Mouse (Mus musculus) forebrain, embryonic 12.5 days (tissue): Measurements from ENCODE around the gene Klhl36. TPM values are rescaled to one million over a fixed set of nuclear protein-coding genes. Genes with fewer than 3 reads are reported as not detected.

Experiments
- ATAC-seq: fragments of 200-750 bp; cut with Nextera tagmentation; 2 replicates; pipeline ENCODE4 v1.8.0; 2017; ENCODE audit warnings: moderate TSS enrichment; ENCODE audit not compliant: low FRiP score
- H3K27ac ChIP-seq: fragments of 300-500 bp; sonication (generic); 2 replicates; pipeline ENCODE4 v1.5.1; 2016; ENCODE audit warnings: mild to moderate bottlenecking
- H3K27me3 ChIP-seq: fragments of 300-500 bp; sonication (generic); 2 replicates; pipeline ENCODE4 v1.6.1; 2016; ENCODE audit warnings: mild to moderate bottlenecking
- H3K36me3 ChIP-seq: fragments of 300-500 bp; sonication (generic); replicated peaks from 2 replicates; pipeline ENCODE4 v1.6.1; 2016; ENCODE audit warnings: mild to moderate bottlenecking
- H3K4me1 ChIP-seq: fragments of 300-500 bp; sonication (generic); 2 replicates; pipeline ENCODE4 v1.6.1; 2016
- H3K4me2 ChIP-seq: fragments of 300-500 bp; sonication (generic); 2 replicates; pipeline ENCODE4 v1.6.1; 2016; ENCODE audit warnings: mild to moderate bottlenecking, moderate library complexity
- H3K4me3 ChIP-seq: fragments of 300-500 bp; sonication (generic); replicated peaks from 2 replicates; pipeline ENCODE4 v1.5.1; 2016; ENCODE audit warnings: mild to moderate bottlenecking
- H3K9ac ChIP-seq: fragments of 300-500 bp; sonication (generic); 2 replicates; pipeline ENCODE4 v1.6.1; 2016; ENCODE audit warnings: mild to moderate bottlenecking
- H3K9me3 ChIP-seq: fragments of 300-500 bp; sonication (generic); 2 replicates; pipeline ENCODE4 v1.6.1; 2016
- WGBS: fragments of 180-500 bp; shearing (Covaris S2); methylation state at CpG from one replicate; pipeline ENCODE4 v1.1.7; 2016; 5-methylcytosine and 5-hydroxymethylcytosine counted together
- polyA plus RNA-seq: library from polyadenylated mRNA; unstranded; fragments of >200 nt; fragmentation: Nextera tagmentation; extraction: Ambion mirVana; gene quantifications from 2 replicates; pipeline ENCODE4 v1.2.1, GENCODE M21; 2016

The Klhl36 gene
- 9.9 and 10.9 TPM in 2 replicates for polyA plus RNA-seq

- Histone ChIP-seq H3K27ac (no peak within 1 kb of the TSS), H3K27me3 (peaks cover 12% of the 10 kb centered on the region; the same call in 1 of the 2 replicates), H3K36me3 (no peaks in the 10 kb centered on the region), H3K4me1 (peaks cover 17% of the 10 kb centered on the region), H3K4me2 (peak within 1 kb of the TSS; percentile 87), H3K4me3 (peak within 1 kb of the TSS; percentile 73), H3K9ac (peak within 1 kb of the TSS; percentile 81), H3K9me3 (no peaks in the 10 kb centered on the region)
- WGBS = 2% methylated on average over 35 of the region's 35 CpGs
- peak; percentile 96 for ATAC-seq
These were observed at the start of gene Klhl36 for GRCm38 (mm10) chr8:119861706-119862389. Gene Klhl36, plus strand, starts transcription at chr8:119862266.

GRCm38 (mm10) chr8:119812650-119813431 is 49.2 kb upstream of the Klhl36 start:
- 81% methylated on average over 12 of the region's 12 CpGs for WGBS

GRCm38 (mm10) chr8:119816219-119816618 is 45.8 kb upstream of the Klhl36 start:
- H3K4me1 ChIP-seq = peaks cover 37% of the 10 kb centered on the region
- ATAC-seq = no peak
- no peak overlapping the region for H3K4me2 ChIP-seq
- no peak overlapping the region for H3K4me3 ChIP-seq
- H3K9me3 ChIP-seq = no peaks in the 10 kb centered on the region
- no peak overlapping the region for H3K9ac ChIP-seq
- peaks cover 16% of the 10 kb centered on the region for H3K36me3 ChIP-seq
- H3K27me3 ChIP-seq = no peaks in the 10 kb centered on the region
- no peak overlapping the region for H3K27ac ChIP-seq
- WGBS = 77% methylated on average over 6 of the region's 6 CpGs

More at GRCm38 (mm10) chr8:119812650-119813431, 49.2 kb upstream of the Klhl36 start:
- no peak overlapping the region for H3K27ac ChIP-seq
- no peaks in the 10 kb centered on the region for H3K9me3 ChIP-seq
- no peak overlapping the region for H3K4me2 ChIP-seq
- H3K4me1 ChIP-seq = peaks cover 51% of the 10 kb centered on the region
- peaks cover 9% of the 10 kb centered on the region for H3K36me3 ChIP-seq
- no peaks in the 10 kb centered on the region for H3K27me3 ChIP-seq
- no peak overlapping the region for H3K4me3 ChIP-seq
- H3K9ac ChIP-seq = no peak overlapping the region
- ATAC-seq = no peak

- Histone ChIP-seq H3K4me3 (no peak overlapping the region), H3K9ac (no peak overlapping the region), H3K4me1 (peaks cover 31% of the 10 kb centered on the region), H3K27ac (no peak overlapping the region), H3K9me3 (no peaks in the 10 kb centered on the region), H3K36me3 (peaks cover 27% of the 10 kb centered on the region), H3K27me3 (no peaks in the 10 kb centered on the region), H3K4me2 (no peak overlapping the region)
- no peak for ATAC-seq
- 39% methylated on average over 12 of the region's 12 CpGs for WGBS
These were observed 44.6 kb upstream of the Klhl36 start for GRCm38 (mm10) chr8:119817446-119817845.

GRCm38 (mm10) chr8:119819316-119819715 is 42.8 kb upstream of the Klhl36 start:
- H3K27me3 ChIP-seq = no peaks in the 10 kb centered on the region
- H3K9ac ChIP-seq = no peak overlapping the region
- no peak overlapping the region for H3K4me3 ChIP-seq
- H3K4me2 ChIP-seq = no peak overlapping the region
- no peaks in the 10 kb centered on the region for H3K9me3 ChIP-seq
- peaks cover 22% of the 10 kb centered on the region for H3K4me1 ChIP-seq
- 67% methylated on average over 7 of the region's 7 CpGs for WGBS
- H3K36me3 ChIP-seq = peaks cover 29% of the 10 kb centered on the region
- H3K27ac ChIP-seq = no peak overlapping the region
- no peak for ATAC-seq

- Histone ChIP-seq H3K4me2 (no peak overlapping the region), H3K9me3 (no peaks in the 10 kb centered on the region), H3K4me3 (no peak overlapping the region), H3K27me3 (no peaks in the 10 kb centered on the region), H3K27ac (no peak overlapping the region), H3K36me3 (peaks cover 29% of the 10 kb centered on the region), H3K4me1 (peaks cover 27% of the 10 kb centered on the region), H3K9ac (no peak overlapping the region)
- 92% methylated on average over 8 of the region's 8 CpGs for WGBS
- ATAC-seq = no peak
These were observed 42.1 kb upstream of the Klhl36 start for GRCm38 (mm10) chr8:119819976-119820375.

GRCm38 (mm10) chr8:119821691-119822090 is 40.4 kb upstream of the Klhl36 start:
- ATAC-seq = no peak
- no peak overlapping the region for H3K4me3 ChIP-seq
- peaks cover 34% of the 10 kb centered on the region for H3K4me1 ChIP-seq
- WGBS = 93% methylated on average over 6 of the region's 6 CpGs
- no peaks in the 10 kb centered on the region for H3K9me3 ChIP-seq
- H3K27ac ChIP-seq = no peak overlapping the region
- no peaks in the 10 kb centered on the region for H3K27me3 ChIP-seq
- H3K36me3 ChIP-seq = peaks cover 29% of the 10 kb centered on the region
- H3K4me2 ChIP-seq = no peak overlapping the region
- no peak overlapping the region for H3K9ac ChIP-seq

GRCm38 (mm10) chr8:119823278-119823677 is 38.8 kb upstream of the Klhl36 start:
- Histone ChIP-seq H3K27me3 (no peaks in the 10 kb centered on the region), H3K4me2 (no peak overlapping the region), H3K9ac (no peak overlapping the region), H3K9me3 (no peaks in the 10 kb centered on the region), H3K4me3 (no peak overlapping the region), H3K4me1 (peaks cover 38% of the 10 kb centered on the region), H3K27ac (no peak overlapping the region), H3K36me3 (peaks cover 29% of the 10 kb centered on the region)
- no peak for ATAC-seq
- 94% methylated on average over 9 of the region's 9 CpGs for WGBS

- H3K36me3 ChIP-seq = peaks cover 29% of the 10 kb centered on the region
- 56% methylated on average over 4 of the region's 4 CpGs for WGBS
- no peak overlapping the region for H3K4me3 ChIP-seq
- H3K4me1 ChIP-seq = peaks cover 46% of the 10 kb centered on the region
- no peaks in the 10 kb centered on the region for H3K27me3 ChIP-seq
- H3K27ac ChIP-seq = no peak overlapping the region
- ATAC-seq = no peak
- H3K9ac ChIP-seq = no peak overlapping the region
- no peak overlapping the region for H3K4me2 ChIP-seq
- no peaks in the 10 kb centered on the region for H3K9me3 ChIP-seq
These were observed 38.0 kb upstream of the Klhl36 start for GRCm38 (mm10) chr8:119824100-119824499.

- no peaks in the 10 kb centered on the region for H3K27me3 ChIP-seq
- peaks cover 26% of the 10 kb centered on the region for H3K36me3 ChIP-seq
- H3K27ac ChIP-seq = no peak overlapping the region
- no peak overlapping the region for H3K4me2 ChIP-seq
- WGBS = 87% methylated on average over 11 of the region's 11 CpGs
- H3K9ac ChIP-seq = no peak overlapping the region
- ATAC-seq = no peak
- H3K4me1 ChIP-seq = peaks cover 51% of the 10 kb centered on the region
- H3K9me3 ChIP-seq = no peaks in the 10 kb centered on the region
- H3K4me3 ChIP-seq = no peak overlapping the region
These were observed 37.2 kb upstream of the Klhl36 start for GRCm38 (mm10) chr8:119824809-119825273.

- Histone ChIP-seq H3K9ac (no peak overlapping the region), H3K36me3 (peaks cover 14% of the 10 kb centered on the region), H3K27ac (no peak overlapping the region), H3K4me1 (peaks cover 64% of the 10 kb centered on the region), H3K4me3 (no peak overlapping the region), H3K27me3 (no peaks in the 10 kb centered on the region), H3K4me2 (no peak overlapping the region), H3K9me3 (no peaks in the 10 kb centered on the region)
- ATAC-seq = no peak
- WGBS = 93% methylated on average over 19 of the region's 19 CpGs
These were observed 35.9 kb upstream of the Klhl36 start for GRCm38 (mm10) chr8:119825950-119826730.

- peaks cover 72% of the 10 kb centered on the region for H3K4me1 ChIP-seq
- 91% methylated on average over 5 of the region's 5 CpGs for WGBS
These were observed 35.1 kb upstream of the Klhl36 start for GRCm38 (mm10) chr8:119826982-119827381.

More at GRCm38 (mm10) chr8:119826982-119827381, 35.1 kb upstream of the Klhl36 start:
- Histone ChIP-seq H3K27me3 (no peaks in the 10 kb centered on the region), H3K27ac (0 out of 2 replicates have a peak overlapping the region, but pooled peaks have one; percentile 25), H3K9ac (no peak overlapping the region; the same call in 1 of the 2 replicates), H3K36me3 (peaks cover 7% of the 10 kb centered on the region), H3K9me3 (no peaks in the 10 kb centered on the region), H3K4me3 (no peak overlapping the region), H3K4me2 (no peak overlapping the region)
- no peak for ATAC-seq
